Mouse (Mus musculus): Measurements from ENCODE around the gene Csnk1g1.

DNA sequence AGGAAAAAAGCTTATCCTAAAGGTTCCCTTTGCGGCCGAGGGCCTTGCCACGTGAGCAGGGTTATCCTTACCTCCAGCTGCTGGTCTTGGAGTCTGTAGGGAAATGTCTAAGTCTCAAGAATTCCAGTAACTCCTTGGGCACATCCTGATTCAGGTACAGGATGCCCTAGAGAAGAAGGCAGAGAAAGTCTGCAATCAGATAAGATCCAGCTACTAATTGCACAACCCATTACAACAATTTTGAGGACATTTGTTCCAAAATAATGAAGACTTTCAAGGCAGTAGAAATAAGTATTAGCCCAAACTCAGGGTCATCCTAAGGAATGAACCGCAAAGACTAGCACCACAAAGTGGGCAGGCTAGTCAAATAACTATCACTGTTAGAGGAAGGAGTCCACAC is 159.3 kb downstream of the Csnk1g1 start:
- TF ChIP-seq CTCF (IDR thresholded peaks at IDR 0.05; ENCODE audit: low read depth, low read length): no peak
- TF ChIP-seq EP300 (IDR thresholded peaks at IDR 0.05; ENCODE audit: insufficient read depth, low read depth, low read length): no peak
- TF ChIP-seq POLR2A (IDR thresholded peaks at IDR 0.05; ENCODE audit: insufficient read depth, low read length): no peak
